Mouse (Mus musculus): Measurements from ENCODE around the gene Tvp23b. TPM values are rescaled to one million over a fixed set of nuclear protein-coding genes. Genes with fewer than 3 reads are reported as not detected.

Tvp23b gene
- polyA plus RNA-seq, 1 experiment: 5.5 TPM

DNA sequence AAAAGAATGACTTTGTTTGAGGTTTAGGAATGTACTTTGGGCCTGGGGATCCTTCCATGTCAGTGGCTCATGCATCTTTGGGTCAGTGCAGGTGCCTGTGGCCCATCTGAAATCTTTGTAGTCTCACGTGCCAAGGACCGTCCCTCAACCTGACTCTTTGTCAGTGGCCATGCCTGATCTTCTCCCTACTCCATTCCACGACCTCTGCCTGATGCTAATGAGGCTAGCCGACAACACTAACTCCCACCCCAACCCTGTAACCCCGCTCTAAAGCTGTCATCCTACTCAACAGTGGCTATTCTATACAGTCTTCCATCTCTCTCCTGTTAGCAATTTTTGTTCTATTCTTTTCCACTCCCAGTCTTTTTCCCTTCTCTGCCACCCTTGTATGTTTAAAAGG, 75.9 kb downstream of the Tvp23b start:
- 82% methylated on average over 5 of the region's 5 CpGs for WGBS
- H3K4me3 ChIP-seq (ENCODE audit: low read depth, low read length): no peak overlapping the region
- TF ChIP-seq POLR2A (IDR thresholded peaks at IDR 0.05; ENCODE audit: low read depth, low read length) (no peak), CTCF (IDR thresholded peaks at IDR 0.05; ENCODE audit: extremely low read depth, insufficient read length, insufficient replicate concordance, low read depth, low read length) (no peak)

DNA sequence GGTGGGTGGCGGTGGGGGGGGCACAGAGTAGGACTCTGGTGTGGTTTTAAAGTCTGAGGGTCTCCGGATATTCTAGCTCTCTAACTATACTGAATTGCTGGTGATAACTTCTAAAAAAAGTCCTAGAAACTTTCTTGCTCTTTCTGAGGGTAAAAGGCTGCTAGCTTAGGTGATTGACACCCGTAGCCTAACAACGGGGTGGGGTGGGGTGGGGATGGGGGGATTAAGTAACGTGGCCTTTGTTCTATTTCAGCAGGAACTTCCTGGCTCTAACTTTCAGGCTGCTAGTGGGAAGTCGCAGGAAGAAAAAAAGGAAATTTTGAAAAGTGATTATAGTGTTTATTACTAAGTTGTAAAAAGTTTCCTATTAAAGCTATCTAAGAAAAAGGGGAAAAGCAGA, 76.5 kb downstream of the Tvp23b start:
- Histone ChIP-seq H3K4me3 (ENCODE audit: low read depth, low read length) (no peak overlapping the region), H3K4me1 (ENCODE audit: control insufficient read depth, insufficient read depth, insufficient read length, low read length) (peaks cover 9% of the 10 kb centered on the region; the same call in 1 of the 2 replicates), H3K36me3 (ENCODE audit: control insufficient read depth, insufficient read depth, low read length) (no peaks in the 10 kb centered on the region), H3K27me3 (ENCODE audit: control insufficient read depth, insufficient read depth, low read length) (peaks cover 2% of the 10 kb centered on the region; the same call in 1 of the 2 replicates), H3K27ac (ENCODE audit: insufficient read depth, low read depth, low read length) (no peak overlapping the region)
- WGBS: 38% methylated on average over 6 of the region's 6 CpGs
- no peak for TF ChIP-seq POLR2A (IDR thresholded peaks at IDR 0.05; ENCODE audit: low read depth, low read length)
- TF ChIP-seq CTCF (IDR thresholded peaks at IDR 0.05; ENCODE audit: extremely low read depth, insufficient read length, insufficient replicate concordance, low read depth, low read length): no peak

More for the DNA sequence above, 75.9 kb downstream of the Tvp23b start:
- Histone ChIP-seq H3K27ac (ENCODE audit: insufficient read depth, low read depth, low read length) (no peak overlapping the region), H3K36me3 (ENCODE audit: control insufficient read depth, insufficient read depth, low read length) (no peaks in the 10 kb centered on the region), H3K4me1 (ENCODE audit: control insufficient read depth, insufficient read depth, insufficient read length, low read length) (peaks cover 9% of the 10 kb centered on the region; the same call in 1 of the 2 replicates), H3K27me3 (ENCODE audit: control insufficient read depth, insufficient read depth, low read length) (no peaks in the 10 kb centered on the region; the same call in 1 of the 2 replicates)

DNA sequence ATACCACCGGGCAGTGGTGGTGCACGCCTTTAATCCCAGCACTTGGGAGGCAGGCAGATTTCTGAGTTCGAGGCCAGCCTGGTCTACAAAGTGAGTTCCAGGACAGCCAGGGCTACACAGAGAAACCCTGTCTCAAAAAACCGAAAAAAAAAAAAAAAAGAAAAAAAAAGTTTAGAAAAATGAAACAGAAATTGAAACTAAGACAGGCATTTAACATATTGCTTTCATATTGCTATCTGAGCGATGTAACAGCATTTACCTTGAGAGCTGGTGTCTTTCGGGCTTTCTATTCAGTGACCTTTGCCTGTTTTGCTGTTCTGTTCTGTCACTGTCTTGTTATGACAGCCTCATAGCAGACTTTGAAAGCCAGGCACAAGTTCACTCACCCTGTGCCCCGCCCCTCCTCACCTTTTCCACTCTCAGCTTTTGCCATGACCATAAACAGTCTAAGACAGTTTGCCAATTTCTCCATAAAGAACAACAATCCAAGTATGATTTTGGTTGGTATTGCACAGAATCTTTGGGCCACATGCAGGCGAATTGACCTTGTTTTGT, 78.4 kb downstream of the Tvp23b start:
- H3K4me1 ChIP-seq (ENCODE audit: control insufficient read depth, insufficient read depth, insufficient read length, low read length): peaks cover 9% of the 10 kb centered on the region; the same call in 1 of the 2 replicates
- 62% methylated on average over 8 of the region's 8 CpGs for WGBS
- H3K27ac ChIP-seq (ENCODE audit: insufficient read depth, low read depth, low read length): no peak overlapping the region
- no peak overlapping the region for H3K4me3 ChIP-seq (ENCODE audit: low read depth, low read length)
- no peaks in the 10 kb centered on the region for H3K36me3 ChIP-seq (ENCODE audit: control insufficient read depth, insufficient read depth, low read length)
- TF ChIP-seq POLR2A (IDR thresholded peaks at IDR 0.05; ENCODE audit: low read depth, low read length): no peak
- no peak for TF ChIP-seq CTCF (IDR thresholded peaks at IDR 0.05; ENCODE audit: extremely low read depth, insufficient read length, insufficient replicate concordance, low read depth, low read length)
- peaks cover 5% of the 10 kb centered on the region; the same call in 1 of the 2 replicates for H3K27me3 ChIP-seq (ENCODE audit: control insufficient read depth, insufficient read depth, low read length)

DNA sequence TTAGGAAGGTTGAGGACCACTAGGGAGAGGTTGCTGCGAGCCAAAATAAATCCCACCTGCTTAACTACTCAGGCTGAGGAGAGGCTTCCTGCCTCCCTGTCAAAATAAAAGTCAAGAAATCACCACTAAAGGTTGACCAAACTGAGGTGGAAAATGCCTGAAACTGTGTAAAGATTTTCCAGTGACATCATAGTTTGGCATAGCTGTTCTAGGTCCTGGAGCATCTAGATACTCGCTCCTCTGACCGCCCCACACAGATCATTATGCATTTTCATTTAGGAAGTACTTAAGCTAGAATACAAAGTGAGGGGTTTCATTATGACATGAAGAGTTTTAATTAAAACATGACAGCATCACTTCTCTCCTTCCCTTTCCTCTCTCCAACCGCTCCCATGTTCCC, 84.0 kb downstream of the Tvp23b start:
- 0 out of 2 replicates have a peak, but pooled peaks cover 2% of the 10 kb centered on the region for H3K4me1 ChIP-seq (ENCODE audit: control insufficient read depth, insufficient read depth, insufficient read length, low read length)
- H3K36me3 ChIP-seq (ENCODE audit: control insufficient read depth, insufficient read depth, low read length): no peaks in the 10 kb centered on the region
- peaks cover 5% of the 10 kb centered on the region; the same call in 1 of the 2 replicates for H3K27me3 ChIP-seq (ENCODE audit: control insufficient read depth, insufficient read depth, low read length)
- WGBS: 80% methylated on average over 4 of the region's 4 CpGs
- no peak overlapping the region for H3K27ac ChIP-seq (ENCODE audit: insufficient read depth, low read depth, low read length)
- TF ChIP-seq POLR2A (IDR thresholded peaks at IDR 0.05; ENCODE audit: low read depth, low read length): no peak
- no peak for TF ChIP-seq CTCF (IDR thresholded peaks at IDR 0.05; ENCODE audit: extremely low read depth, insufficient read length, insufficient replicate concordance, low read depth, low read length)
- H3K4me3 ChIP-seq (ENCODE audit: low read depth, low read length): no peak overlapping the region

DNA sequence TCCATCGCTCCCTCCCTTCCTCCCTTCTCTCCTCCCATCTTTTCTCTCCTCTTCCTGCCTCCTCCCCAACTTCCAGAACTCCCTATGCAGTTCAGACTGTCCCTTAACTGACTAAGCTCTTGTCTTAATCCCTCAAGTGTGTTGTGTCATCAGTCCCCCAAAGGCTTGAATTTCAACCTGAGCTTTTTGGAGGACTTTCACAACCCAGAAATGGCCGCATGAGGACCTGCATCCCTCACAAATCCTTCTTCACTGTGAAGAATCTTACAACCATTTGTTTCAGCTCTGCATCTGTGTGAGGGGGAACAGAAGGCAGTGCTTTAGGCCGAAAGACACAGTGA, 87.1 kb downstream of the Tvp23b start:
- H3K27me3 ChIP-seq (ENCODE audit: control insufficient read depth, insufficient read depth, low read length): no peaks in the 10 kb centered on the region; the same call in 1 of the 2 replicates
- WGBS: 57% methylated on average over 3 of the region's 3 CpGs

More for the DNA sequence above, 87.1 kb downstream of the Tvp23b start:
- TF ChIP-seq POLR2A (IDR thresholded peaks at IDR 0.05; ENCODE audit: low read depth, low read length) (no peak), CTCF (IDR thresholded peaks at IDR 0.05; ENCODE audit: extremely low read depth, insufficient read length, insufficient replicate concordance, low read depth, low read length) (no peak)
- Histone ChIP-seq H3K27ac (ENCODE audit: insufficient read depth, low read depth, low read length) (no peak overlapping the region; the same call in 1 of the 2 replicates), H3K4me3 (ENCODE audit: low read depth, low read length) (no peak overlapping the region), H3K4me1 (ENCODE audit: control insufficient read depth, insufficient read depth, insufficient read length, low read length) (0 out of 2 replicates have a peak, but pooled peaks cover 2% of the 10 kb centered on the region), H3K36me3 (ENCODE audit: control insufficient read depth, insufficient read depth, low read length) (no peaks in the 10 kb centered on the region)

Other genes with a start within 250 kb of the Tvp23b start
- gene Lrrc75a, start 230.9 kb upstream of the Tvp23b start, polyA plus RNA-seq (2012; rRNA removed): 40.6 and 109 TPM in 2 replicates
- 20.0 and 26.4 TPM in 2 replicates for gene Mmgt2, start 230.8 kb upstream of the Tvp23b start, polyA plus RNA-seq (2012; rRNA removed)
- gene Zfp287, start 147.6 kb upstream of the Tvp23b start, polyA plus RNA-seq (2012; rRNA removed): 0.28 and 0.39 TPM in 2 replicates
- not detected in 2 replicates for gene Gm10428, start 126.4 kb upstream of the Tvp23b start, polyA plus RNA-seq (2012; rRNA removed)
- gene Zfp286, start 90.0 kb upstream of the Tvp23b start, polyA plus RNA-seq (2012; rRNA removed): 0.04 and 0.14 TPM in 2 replicates
- gene Trim16, start 59.2 kb upstream of the Tvp23b start, polyA plus RNA-seq (2012; rRNA removed): 3.8 and 10.9 TPM in 2 replicates
- 0.06 and 0.37 TPM in 2 replicates for gene Fbxw10, start 32.4 kb upstream of the Tvp23b start, polyA plus RNA-seq (2012; rRNA removed)
- gene Cdrt4, start 71.7 kb downstream of the Tvp23b start, polyA plus RNA-seq (2012; rRNA removed): not detected in 2 replicates
- gene Tekt3, start 182.2 kb downstream of the Tvp23b start, polyA plus RNA-seq (2012; rRNA removed): not detected in 2 replicates
- gene Pmp22, start 249.5 kb downstream of the Tvp23b start, polyA plus RNA-seq (2012; rRNA removed): 24.9 and 1,148 TPM in 2 replicates